Mouse (Mus musculus) G1E (cell line): ENCODE measurements around the gene Cds2.

Experiments used
- CTCF ChIP-seq: IDR thresholded peaks from 2 replicates; pipeline ENCODE4 v1.5.1; 2012; ENCODE audit warnings: low read depth, low read length, inconsistent platforms, mixed read lengths
- GATA1 ChIP-seq: IDR thresholded peaks from 2 replicates; pipeline ENCODE4 v1.6.1; 2012; ENCODE audit warnings: borderline replicate concordance, low read length, inconsistent platforms, mixed read lengths
- GATA2 ChIP-seq: IDR thresholded peaks from 2 replicates; pipeline ENCODE4 v1.6.1; 2012; ENCODE audit warnings: low read depth, low read length, inconsistent platforms, borderline replicate concordance
- TAL1 ChIP-seq: conservative IDR thresholded peaks from 2 replicates; pipeline ENCODE4 v1.6.1; 2012; ENCODE audit warnings: low read depth, low read length, inconsistent platforms, mixed read lengths

DNA sequence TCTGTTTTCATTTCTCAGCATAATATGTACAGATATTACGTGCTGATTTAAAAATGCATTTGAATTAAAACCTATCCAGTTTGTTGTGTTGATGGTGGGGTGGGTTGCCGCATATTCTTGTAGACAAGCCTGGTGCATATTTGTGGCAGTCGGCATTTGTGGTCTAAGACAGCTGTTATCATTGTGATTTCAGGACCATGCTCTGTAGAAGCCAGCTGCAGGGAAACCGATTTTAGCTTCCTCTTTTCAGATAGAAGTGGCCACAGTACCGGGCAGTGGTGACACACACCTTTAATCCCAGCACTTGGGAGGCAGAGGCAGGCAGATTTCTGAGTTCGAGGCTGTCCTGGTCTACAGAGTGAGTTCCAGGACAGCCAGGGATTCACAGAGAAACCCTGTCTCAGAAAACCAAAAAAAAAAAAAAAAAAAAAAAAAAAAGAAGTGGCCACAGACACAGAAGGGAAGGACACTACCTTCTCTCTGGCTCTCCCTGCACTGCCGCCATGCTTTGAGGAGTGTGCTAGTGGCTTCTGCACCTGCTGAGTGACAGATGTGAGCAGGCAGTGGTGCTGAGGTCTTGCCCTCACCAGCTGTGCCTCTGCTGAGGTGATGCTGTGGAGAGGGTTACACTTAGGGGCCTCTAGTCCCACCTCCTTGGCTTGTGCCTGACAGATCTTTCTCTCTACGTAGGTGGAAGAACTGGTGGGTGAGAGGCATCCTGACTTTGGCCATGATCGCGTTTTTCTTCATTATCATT lies 30.9 kb downstream of the Cds2 start:
- TF ChIP-seq CTCF (no peak), TAL1 (no peak), GATA1 (no peak), GATA2 (no peak)
